Mouse (Mus musculus) heart, embryonic 12.5 days (tissue): ENCODE data around the gene Slc6a5. TPM values are rescaled to one million over a fixed set of nuclear protein-coding genes. Genes with fewer than 3 reads are reported as not detected.
A peak's percentile ranks its signal among the peaks of the same experiment; 100 is the strongest.

Experiments
- ATAC-seq: fragments of 200-750 bp; cut with Nextera tagmentation; 2 replicates; pipeline ENCODE4 v1.8.0; 2017; ENCODE audit warnings: moderate TSS enrichment, moderate library complexity; ENCODE audit not compliant: insufficient number of reproducible peaks, low FRiP score
- H3K27ac ChIP-seq: fragments of 300-500 bp; sonication (generic); 2 replicates; pipeline ENCODE4 v1.5.1; 2016; ENCODE audit warnings: mild to moderate bottlenecking, moderate library complexity; ENCODE audit not compliant: poor library complexity, severe bottlenecking
- H3K27me3 ChIP-seq: fragments of 300-500 bp; sonication (generic); replicated peaks from 2 replicates; pipeline ENCODE4 v1.6.1; 2016; ENCODE audit warnings: mild to moderate bottlenecking, moderate library complexity
- H3K36me3 ChIP-seq: fragments of 300-500 bp; sonication (generic); 2 replicates; pipeline ENCODE4 v1.6.1; 2016; ENCODE audit warnings: mild to moderate bottlenecking, moderate library complexity
- H3K4me1 ChIP-seq: fragments of 300-500 bp; sonication (generic); replicated peaks from 2 replicates; pipeline ENCODE4 v1.6.1; 2016; ENCODE audit warnings: mild to moderate bottlenecking
- H3K4me2 ChIP-seq: fragments of 300-500 bp; sonication (generic); 2 replicates; pipeline ENCODE4 v1.6.1; 2016; ENCODE audit warnings: mild to moderate bottlenecking, moderate library complexity
- H3K4me3 ChIP-seq: fragments of 300-500 bp; sonication (generic); 2 replicates; pipeline ENCODE4 v1.5.1; 2016; ENCODE audit warnings: mild to moderate bottlenecking
- H3K9ac ChIP-seq: fragments of 300-500 bp; sonication (generic); 2 replicates; pipeline ENCODE4 v1.6.1; 2016; ENCODE audit warnings: mild to moderate bottlenecking, moderate library complexity
- H3K9me3 ChIP-seq: fragments of 300-500 bp; sonication (generic); replicated peaks from 2 replicates; pipeline ENCODE4 v1.6.1; 2016; ENCODE audit warnings: mild to moderate bottlenecking, moderate library complexity
- WGBS: fragments of 180-500 bp; shearing (Covaris S2); methylation state at CpG from one replicate; pipeline ENCODE4 v1.1.7; 2016; 5-methylcytosine and 5-hydroxymethylcytosine counted together
- polyA plus RNA-seq: library from polyadenylated mRNA; unstranded; fragments of >200 nt; fragmentation: Nextera tagmentation; extraction: Ambion mirVana; gene quantifications from 2 replicates; pipeline ENCODE4 v1.2.1, GENCODE M21; 2016

The Slc6a5 gene
- polyA plus RNA-seq, 1 experiment from 2014 or later = not detected

- Histone ChIP-seq H3K4me2 (peak overlapping the region; percentile 15; the same call in 1 of the 2 replicates), H3K4me1 (no peaks in the 10 kb centered on the region), H3K27me3 (peaks cover 29% of the 10 kb centered on the region), H3K4me3 (no peak overlapping the region), H3K9me3 (no peaks in the 10 kb centered on the region), H3K9ac (no peak overlapping the region), H3K27ac (no peak overlapping the region), H3K36me3 (no peaks in the 10 kb centered on the region)
- 44% methylated on average over 6 of the region's 6 CpGs for WGBS
- no peak for ATAC-seq
Measured at GRCm38 (mm10) chr7:49984698-49985097, 74.8 kb downstream of the Slc6a5 start.

GRCm38 (mm10) chr7:49985947-49986346, 76.0 kb downstream of the Slc6a5 start:
- no peak for ATAC-seq
- H3K9me3 ChIP-seq = no peaks in the 10 kb centered on the region
- no peak overlapping the region for H3K4me3 ChIP-seq
- no peaks in the 10 kb centered on the region for H3K4me1 ChIP-seq
- peaks cover 18% of the 10 kb centered on the region for H3K27me3 ChIP-seq
- WGBS = 86% methylated on average over 8 of the region's 8 CpGs
- H3K9ac ChIP-seq = no peak overlapping the region
- no peaks in the 10 kb centered on the region for H3K36me3 ChIP-seq
- H3K4me2 ChIP-seq = no peak overlapping the region
- H3K27ac ChIP-seq = no peak overlapping the region

GRCm38 (mm10) chr7:49999321-49999720, 89.4 kb downstream of the Slc6a5 start:
- Histone ChIP-seq H3K27me3 (no peaks in the 10 kb centered on the region), H3K4me2 (no peak overlapping the region), H3K4me1 (no peaks in the 10 kb centered on the region), H3K9ac (no peak overlapping the region), H3K27ac (no peak overlapping the region), H3K4me3 (no peak overlapping the region), H3K9me3 (no peaks in the 10 kb centered on the region), H3K36me3 (no peaks in the 10 kb centered on the region)
- ATAC-seq = no peak
- 69% methylated on average over 4 of the region's 4 CpGs for WGBS

DNA sequence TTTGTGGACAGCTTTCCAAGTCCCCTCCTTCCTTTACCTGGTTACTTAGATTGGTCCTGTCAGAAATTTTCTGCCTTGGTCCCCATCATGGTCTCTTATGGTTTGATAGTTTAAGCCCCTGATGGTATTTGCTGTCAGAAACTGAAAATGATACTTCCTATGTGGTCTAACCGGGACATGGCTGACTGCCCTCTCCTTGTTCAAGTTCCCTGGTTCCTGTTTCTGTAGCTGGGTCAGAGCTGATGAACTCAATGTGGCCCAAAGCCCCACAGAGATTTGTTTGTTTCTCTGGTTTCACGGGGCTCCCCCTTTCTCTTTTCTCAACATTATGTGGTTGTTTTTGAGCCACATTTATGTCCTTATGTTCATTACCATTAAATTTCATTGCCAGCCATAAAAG, 95.3 kb downstream of the Slc6a5 start:
- no peak overlapping the region for H3K4me2 ChIP-seq
- WGBS = 65% methylated on average over 2 of the region's 2 CpGs
- H3K4me3 ChIP-seq = no peak overlapping the region
- no peaks in the 10 kb centered on the region for H3K27me3 ChIP-seq
- H3K36me3 ChIP-seq = no peaks in the 10 kb centered on the region
- ATAC-seq = no peak
- H3K9me3 ChIP-seq = no peaks in the 10 kb centered on the region
- H3K9ac ChIP-seq = no peak overlapping the region
- no peak overlapping the region for H3K27ac ChIP-seq
- no peaks in the 10 kb centered on the region for H3K4me1 ChIP-seq

Other genes starting within 250 kb of the Slc6a5 start
- 18.4 and 19.5 TPM in 2 replicates for gene Htatip2, start 151.0 kb upstream of the Slc6a5 start, polyA plus RNA-seq
- 53.8 and 59.1 TPM in 2 replicates for gene Prmt3, start 131.8 kb upstream of the Slc6a5 start, polyA plus RNA-seq
- gene Nell1, start 64.7 kb downstream of the Slc6a5 start, polyA plus RNA-seq = 0.50 and 0.59 TPM in 2 replicates